Mouse (Mus musculus): ENCODE measurements around the gene Ccl22.

Ccl22 gene

GRCm38 (mm10) chr8:94745476-94746184, at the start of gene Ccl22:
TSS of gene Ccl22 (plus strand) at chr8:94745590.
- no peak for DNase-seq (ENCODE audit: low spot score)

GRCm38 (mm10) chr8:94695994-94696384, 49.4 kb upstream of the Ccl22 start, which contains the start of gene Pllp:
TSS of gene Pllp (minus strand) at chr8:94696278.
- no peak for DNase-seq (ENCODE audit: low spot score)

GRCm38 (mm10) chr8:94696566-94696965, 48.8 kb upstream of the Ccl22 start:
- DNase-seq (ENCODE audit: low spot score), result no peak

DNA sequence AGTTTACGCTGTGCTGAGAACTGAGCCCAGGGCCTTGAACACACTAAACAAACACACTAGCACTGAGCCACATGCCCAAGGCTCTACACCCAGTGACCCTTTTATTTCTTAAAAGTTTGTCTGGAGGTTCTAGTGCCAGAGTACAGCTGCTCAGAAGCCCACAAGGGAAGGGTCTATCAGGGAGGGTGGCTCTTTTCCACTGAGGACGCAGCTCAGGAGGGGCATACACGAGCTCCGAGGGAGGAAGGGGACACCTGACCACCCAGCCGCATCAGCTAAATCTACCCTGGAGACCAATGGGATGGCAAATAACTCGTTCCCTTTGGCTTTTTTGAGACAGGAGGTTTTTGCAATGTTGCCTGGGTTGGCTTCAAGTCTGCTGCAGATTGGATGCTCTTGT, 47.4 kb upstream of the Ccl22 start:
- DNase-seq (ENCODE audit: low spot score), result no peak

GRCm38 (mm10) chr8:94699366-94699765, 46.0 kb upstream of the Ccl22 start:
- DNase-seq (ENCODE audit: low spot score), result no peak

DNA sequence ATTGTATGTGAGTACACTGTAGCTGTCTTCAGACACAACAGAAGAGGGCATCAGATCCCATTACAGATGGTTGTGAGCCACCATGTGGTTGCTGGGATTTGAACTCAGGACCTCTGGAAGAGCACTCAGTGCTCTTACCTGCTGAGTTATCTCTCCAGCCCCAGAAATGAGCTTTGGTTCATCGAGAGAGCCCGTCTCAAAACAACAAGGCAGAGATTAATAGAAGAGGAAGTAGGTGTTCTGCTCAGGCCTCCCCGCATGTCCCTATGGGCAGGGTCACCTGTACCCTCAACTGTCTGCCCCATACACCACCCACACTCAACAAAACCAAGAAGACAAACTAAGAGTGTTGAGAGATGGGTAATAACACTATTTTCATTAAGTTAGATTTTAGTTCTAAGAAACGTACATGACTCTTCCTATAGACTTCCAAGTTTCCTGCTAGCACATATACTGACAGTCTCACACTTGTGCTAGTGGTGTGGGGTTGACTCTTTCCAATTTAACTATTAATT, 44.9 kb upstream of the Ccl22 start:
- no peak for DNase-seq (ENCODE audit: low spot score)

DNA sequence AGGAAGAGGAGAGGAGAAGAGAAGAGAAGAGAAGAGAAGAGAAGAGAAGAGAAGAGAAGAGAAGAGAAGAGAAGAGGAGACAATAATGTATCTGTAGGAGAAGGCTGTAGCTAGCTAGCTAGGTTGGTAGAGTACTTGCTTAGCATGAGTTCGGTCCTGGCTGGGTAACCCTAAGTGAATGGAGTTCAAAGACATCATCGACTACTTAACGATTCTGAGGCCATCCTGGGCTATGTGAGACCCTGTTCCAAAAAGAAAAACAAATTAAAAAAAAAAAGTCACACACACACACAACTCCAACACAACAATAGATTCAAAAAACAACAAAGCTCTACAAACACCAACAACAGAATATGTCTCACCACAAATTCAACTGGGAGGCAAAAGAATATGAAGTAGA, 43.2 kb upstream of the Ccl22 start:
- peak; percentile 32 for DNase-seq (ENCODE audit: low spot score)

GRCm38 (mm10) chr8:94702844-94703813, 42.3 kb upstream of the Ccl22 start:
- DNase-seq (ENCODE audit: low spot score), result peak; percentile 94

- peak; percentile 99 for DNase-seq (ENCODE audit: low spot score)
These were observed 41.3 kb upstream of the Ccl22 start for GRCm38 (mm10) chr8:94703972-94704668.

DNA sequence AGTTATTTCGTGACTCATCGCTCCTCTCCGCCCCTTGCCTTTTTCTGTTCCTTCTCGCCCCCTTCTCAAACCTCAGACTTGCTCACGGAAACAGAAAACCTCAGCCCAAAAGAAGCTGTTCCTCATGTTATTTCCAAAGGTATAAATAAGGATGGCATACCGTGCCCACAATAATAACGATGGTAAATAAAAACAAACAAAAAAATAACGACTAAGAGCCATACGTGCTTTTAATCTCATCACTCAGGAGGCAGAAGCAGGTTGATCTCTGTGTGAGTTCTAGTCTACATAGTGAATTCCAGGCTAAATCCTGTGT, 40.8 kb upstream of the Ccl22 start:
- no peak for DNase-seq (ENCODE audit: low spot score)

DNA sequence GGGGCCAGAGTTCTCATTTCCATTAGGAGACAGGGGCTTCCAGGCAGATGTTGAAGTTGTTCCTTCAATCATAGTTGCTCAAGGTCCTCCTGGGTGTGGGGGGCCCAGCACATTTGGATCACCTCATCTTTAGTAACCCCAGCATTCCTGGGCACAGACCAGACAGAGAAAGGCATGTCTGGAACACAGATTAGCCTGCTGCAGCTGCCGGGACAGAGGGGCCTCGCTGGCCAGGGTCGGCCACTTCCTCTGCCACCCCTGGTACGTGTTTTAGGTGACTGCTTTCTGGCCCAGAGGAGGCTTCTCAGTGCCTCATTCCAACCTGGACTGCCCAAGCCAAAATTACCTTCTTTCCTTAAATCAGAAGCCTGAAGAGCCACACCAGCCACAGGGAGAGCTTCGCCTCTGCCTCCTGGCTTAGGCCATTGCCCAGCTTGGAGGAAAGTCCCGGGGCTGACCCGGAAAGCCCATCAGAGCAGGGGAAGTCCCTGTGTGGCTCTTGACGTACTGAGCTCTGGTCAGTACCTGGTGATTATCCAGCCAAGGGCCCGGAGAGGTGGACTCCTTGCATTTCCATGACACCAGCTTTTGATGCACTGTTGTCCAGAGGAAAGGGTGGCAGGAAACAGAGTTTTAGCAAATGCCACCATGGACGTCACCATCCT, 39.7 kb upstream of the Ccl22 start:
- no peak for DNase-seq (ENCODE audit: low spot score)

- DNase-seq (ENCODE audit: low spot score), result peak; percentile 20
These were observed 38.5 kb upstream of the Ccl22 start for GRCm38 (mm10) chr8:94706732-94707395.

DNA sequence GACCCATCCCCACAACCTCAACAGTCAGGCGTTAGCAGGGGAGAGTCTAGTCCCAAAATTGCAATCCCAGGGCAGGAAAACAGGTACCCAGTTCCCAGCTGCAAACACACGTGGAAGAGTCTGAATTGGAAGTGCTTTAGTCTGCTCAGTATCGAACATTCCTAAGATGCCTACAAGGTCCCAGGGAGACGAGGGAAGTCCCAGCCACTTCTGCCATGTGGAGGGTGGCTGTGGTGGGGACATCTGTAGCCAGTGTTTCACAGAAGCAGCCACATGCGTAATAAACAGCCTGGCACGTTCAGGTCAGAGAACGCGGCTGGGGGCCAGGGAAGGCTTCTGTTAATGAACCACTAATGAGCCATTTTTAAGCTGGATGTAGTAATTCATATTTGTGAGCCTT, 35.1 kb upstream of the Ccl22 start:
- DNase-seq (ENCODE audit: low spot score), result no peak

- DNase-seq (ENCODE audit: low spot score), result no peak
These were observed 34.2 kb upstream of the Ccl22 start for GRCm38 (mm10) chr8:94711160-94711718.

- no peak for DNase-seq (ENCODE audit: low spot score)
These were observed 30.8 kb upstream of the Ccl22 start for GRCm38 (mm10) chr8:94714556-94714955.

GRCm38 (mm10) chr8:94715871-94716270, 29.5 kb upstream of the Ccl22 start:
- no peak for DNase-seq (ENCODE audit: low spot score)

DNA sequence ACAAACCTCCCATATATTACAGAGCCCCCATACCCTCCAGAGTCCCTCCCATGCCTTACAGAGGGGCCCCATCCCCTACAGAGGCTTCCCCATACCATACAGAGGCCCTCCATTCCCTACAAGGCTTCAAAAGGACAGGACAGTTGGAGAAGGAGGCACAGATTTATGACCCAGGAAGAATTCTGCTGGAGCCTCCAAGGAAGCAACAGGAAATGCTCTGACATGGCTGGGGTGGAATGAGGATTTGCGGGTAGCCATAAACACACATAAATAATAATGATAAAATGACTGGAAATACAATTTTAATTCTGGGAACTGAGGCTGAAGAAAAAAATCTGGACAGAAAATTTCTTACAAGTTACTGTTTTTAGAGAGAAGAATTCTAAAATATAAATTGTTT, 28.5 kb upstream of the Ccl22 start:
- DNase-seq (ENCODE audit: low spot score), result no peak

GRCm38 (mm10) chr8:94725998-94726397, 19.4 kb upstream of the Ccl22 start:
- DNase-seq (ENCODE audit: low spot score), result no peak

GRCm38 (mm10) chr8:94729301-94729700, 16.1 kb upstream of the Ccl22 start:
- DNase-seq (ENCODE audit: low spot score), result no peak

DNA sequence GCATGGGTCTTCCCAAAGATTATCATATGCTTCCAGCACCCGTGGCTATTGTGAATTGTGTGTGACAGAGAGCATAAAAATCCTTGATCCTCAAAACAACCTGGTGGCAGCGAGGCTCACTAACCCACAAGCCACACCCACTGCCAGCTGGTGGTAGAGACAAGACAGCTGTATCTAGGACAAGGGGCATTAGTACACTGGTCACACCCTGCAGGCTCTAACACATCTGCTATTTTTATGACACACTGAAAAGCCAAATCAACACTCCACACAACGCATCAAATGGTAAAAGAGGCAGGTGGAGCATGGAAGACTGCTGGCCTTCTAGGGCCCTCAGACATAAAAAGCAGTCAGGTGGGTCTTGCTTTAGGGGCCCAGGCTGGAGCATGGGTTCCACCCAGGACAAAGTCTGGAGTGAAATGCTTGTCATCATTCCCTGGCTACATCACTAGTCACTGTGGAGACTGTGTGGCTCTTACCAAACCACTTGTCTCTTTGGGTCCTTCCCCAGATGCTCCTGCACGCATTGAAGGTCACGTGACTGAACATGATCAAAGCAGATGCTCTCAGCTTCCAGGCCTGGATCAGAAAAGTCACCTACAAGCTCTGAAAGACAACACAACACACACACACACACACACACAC, 11.4 kb upstream of the Ccl22 start:
- no peak for DNase-seq (ENCODE audit: low spot score)
